Mouse (Mus musculus) embryonic facial prominence, embryonic 13.5 days (tissue): ENCODE results near the gene Sept1. TPM values are rescaled to one million over a fixed set of nuclear protein-coding genes. Genes with fewer than 3 reads are reported as not detected.

Experiments used
- ATAC-seq: fragments of 200-750 bp; cut with Nextera tagmentation; 2 replicates; pipeline ENCODE4 v1.8.0; 2017; ENCODE audit warnings: low read depth; ENCODE audit not compliant: insufficient number of reproducible peaks, insufficient read depth, low FRiP score, low TSS enrichment
- H3K27ac ChIP-seq: fragments of 300-500 bp; sonication (generic); 2 replicates; pipeline ENCODE4 v1.5.1; 2015; ENCODE audit warnings: moderate library complexity, mild to moderate bottlenecking, inconsistent platforms
- H3K27me3 ChIP-seq: fragments of 300-500 bp; sonication (generic); 2 replicates; pipeline ENCODE4 v1.6.1; 2015; ENCODE audit warnings: mild to moderate bottlenecking, inconsistent platforms
- H3K36me3 ChIP-seq: fragments of 300-500 bp; sonication (generic); 2 replicates; pipeline ENCODE4 v1.6.1; 2015; ENCODE audit warnings: mild to moderate bottlenecking, inconsistent platforms
- H3K4me1 ChIP-seq: fragments of 300-500 bp; sonication (generic); 2 replicates; pipeline ENCODE4 v1.6.1; 2015; ENCODE audit warnings: inconsistent platforms
- H3K4me2 ChIP-seq: fragments of 300-500 bp; sonication (generic); 2 replicates; pipeline ENCODE4 v1.6.1; 2015; ENCODE audit warnings: moderate library complexity, mild to moderate bottlenecking, inconsistent platforms
- H3K4me3 ChIP-seq: fragments of 300-500 bp; sonication (generic); 2 replicates; pipeline ENCODE4 v1.5.1; 2015; ENCODE audit warnings: mild to moderate bottlenecking, inconsistent platforms
- H3K9ac ChIP-seq: fragments of 300-500 bp; sonication (generic); 2 replicates; pipeline ENCODE4 v1.6.1; 2015; ENCODE audit warnings: mild to moderate bottlenecking, inconsistent platforms
- H3K9me3 ChIP-seq: fragments of 300-500 bp; sonication (generic); 2 replicates; pipeline ENCODE4 v1.6.1; 2016; ENCODE audit warnings: inconsistent platforms
- WGBS: fragments of 180-500 bp; shearing (Covaris S2); methylation state at CpG from one replicate; pipeline ENCODE4 v1.1.7; 2015; ENCODE audit warnings: mixed read lengths; 5-methylcytosine and 5-hydroxymethylcytosine counted together
- polyA plus RNA-seq: library from polyadenylated mRNA; unstranded; fragments of >200 nt; fragmentation: Nextera tagmentation; extraction: Ambion mirVana; gene quantifications from 2 replicates; pipeline ENCODE4 v1.2.1, GENCODE M21; 2015

The Sept1 gene
- polyA plus RNA-seq = 26.9 and 29.6 TPM in 2 replicates

GRCm38 (mm10) chr7:127232622-127233367 is at the start of gene Sept1, which contains the start of gene Zfp553:
Gene Sept1 (minus strand): TSS chr7:127233130.
Gene Zfp553 (plus strand): TSS chr7:127233061.
- H3K9me3 ChIP-seq = no peaks in the 10 kb centered on the region
- peak within 1 kb of the TSS; percentile 97 for H3K4me3 ChIP-seq
- H3K27me3 ChIP-seq = no peaks in the 10 kb centered on the region
- H3K4me1 ChIP-seq = peaks cover 34% of the 10 kb centered on the region
- H3K36me3 ChIP-seq = peaks cover 56% of the 10 kb centered on the region
- under 1% methylated on average over 64 of the region's 64 CpGs for WGBS
- peak within 1 kb of the TSS; percentile 99 for H3K27ac ChIP-seq
- peak within 1 kb of the TSS; percentile 79 for H3K4me2 ChIP-seq
- peak within 1 kb of the TSS; percentile 97 for H3K9ac ChIP-seq
- ATAC-seq = peak; percentile 88

GRCm38 (mm10) chr7:127282190-127282589 is 49.3 kb upstream of the Sept1 start:
- no peak overlapping the region for H3K9ac ChIP-seq
- no peak overlapping the region for H3K4me2 ChIP-seq
- ATAC-seq = no peak
- 72% methylated on average over 2 of the region's 2 CpGs for WGBS
- no peaks in the 10 kb centered on the region for H3K27me3 ChIP-seq
- no peak overlapping the region for H3K4me3 ChIP-seq
- H3K27ac ChIP-seq = no peak overlapping the region
- no peaks in the 10 kb centered on the region for H3K36me3 ChIP-seq
- no peaks in the 10 kb centered on the region for H3K4me1 ChIP-seq
- H3K9me3 ChIP-seq = peaks cover 4% of the 10 kb centered on the region; the same call in 1 of the 2 replicates

GRCm38 (mm10) chr7:127281114-127281513 is 48.2 kb upstream of the Sept1 start:
- WGBS = 71% methylated on average over 4 of the region's 4 CpGs
- H3K27me3 ChIP-seq = no peaks in the 10 kb centered on the region
- no peaks in the 10 kb centered on the region for H3K4me1 ChIP-seq
- no peaks in the 10 kb centered on the region for H3K9me3 ChIP-seq
- no peak overlapping the region for H3K4me2 ChIP-seq
- H3K27ac ChIP-seq = no peak overlapping the region
- no peak overlapping the region for H3K4me3 ChIP-seq
- H3K36me3 ChIP-seq = no peaks in the 10 kb centered on the region
- no peak for ATAC-seq
- H3K9ac ChIP-seq = no peak overlapping the region

GRCm38 (mm10) chr7:127280092-127280491 is 47.2 kb upstream of the Sept1 start:
- 71% methylated on average over 3 of the region's 3 CpGs for WGBS

GRCm38 (mm10) chr7:127278311-127278710 is 45.4 kb upstream of the Sept1 start:
- no peaks in the 10 kb centered on the region for H3K36me3 ChIP-seq
- no peak overlapping the region for H3K4me2 ChIP-seq
- no peak overlapping the region for H3K27ac ChIP-seq
- no peak overlapping the region for H3K9ac ChIP-seq
- no peaks in the 10 kb centered on the region for H3K9me3 ChIP-seq
- no peak for ATAC-seq
- H3K27me3 ChIP-seq = no peaks in the 10 kb centered on the region
- 24% methylated on average over 8 of the region's 8 CpGs for WGBS
- H3K4me1 ChIP-seq = 0 out of 2 replicates have a peak, but pooled peaks cover 3% of the 10 kb centered on the region
- no peak overlapping the region for H3K4me3 ChIP-seq

More at GRCm38 (mm10) chr7:127280092-127280491, 47.2 kb upstream of the Sept1 start:
- Histone ChIP-seq H3K27me3 (no peaks in the 10 kb centered on the region), H3K9me3 (no peaks in the 10 kb centered on the region), H3K36me3 (no peaks in the 10 kb centered on the region), H3K4me2 (no peak overlapping the region), H3K4me1 (no peaks in the 10 kb centered on the region), H3K9ac (no peak overlapping the region), H3K4me3 (no peak overlapping the region), H3K27ac (no peak overlapping the region)
- no peak for ATAC-seq

GRCm38 (mm10) chr7:127276519-127276961 is 43.6 kb upstream of the Sept1 start:
- no peaks in the 10 kb centered on the region for H3K27me3 ChIP-seq
- WGBS = 59% methylated on average over 5 of the region's 5 CpGs
- no peak overlapping the region for H3K4me3 ChIP-seq
- H3K27ac ChIP-seq = no peak overlapping the region
- peaks cover 9% of the 10 kb centered on the region for H3K36me3 ChIP-seq
- H3K9ac ChIP-seq = no peak overlapping the region
- no peak for ATAC-seq
- H3K4me2 ChIP-seq = no peak overlapping the region
- no peaks in the 10 kb centered on the region for H3K9me3 ChIP-seq
- H3K4me1 ChIP-seq = peaks cover 14% of the 10 kb centered on the region

- H3K27me3 ChIP-seq = no peaks in the 10 kb centered on the region
- WGBS = 2% methylated on average over 39 of the region's 39 CpGs
- ATAC-seq = peak; percentile 73; the same call in 1 of the 2 replicates
- H3K4me3 ChIP-seq = peak within 1 kb of the TSS; percentile 91
- peak within 1 kb of the TSS; percentile 97 for H3K9ac ChIP-seq
- H3K9me3 ChIP-seq = no peaks in the 10 kb centered on the region
- peaks cover 14% of the 10 kb centered on the region for H3K4me1 ChIP-seq
- H3K36me3 ChIP-seq = peaks cover 32% of the 10 kb centered on the region
- peak within 1 kb of the TSS; percentile 81 for H3K27ac ChIP-seq
- H3K4me2 ChIP-seq = peak within 1 kb of the TSS; percentile 75
Observed at GRCm38 (mm10) chr7:127273925-127274789, 41.2 kb upstream of the Sept1 start, which contains the start of gene Sephs2. Gene Sephs2 (minus strand): TSS chr7:127274055.

- H3K9me3 ChIP-seq = peaks cover 3% of the 10 kb centered on the region; the same call in 1 of the 2 replicates
- H3K4me2 ChIP-seq = peak overlapping the region; percentile 75
- peaks cover 40% of the 10 kb centered on the region for H3K36me3 ChIP-seq
- 17% methylated on average over 50 of the region's 50 CpGs for WGBS
- H3K4me1 ChIP-seq = peaks cover 14% of the 10 kb centered on the region
- H3K4me3 ChIP-seq = peak overlapping the region; percentile 91
- peak overlapping the region; percentile 97 for H3K9ac ChIP-seq
- H3K27me3 ChIP-seq = no peaks in the 10 kb centered on the region
- peak; percentile 56 for ATAC-seq
- H3K27ac ChIP-seq = peak overlapping the region; percentile 81
Observed at GRCm38 (mm10) chr7:127273118-127273923, 40.4 kb upstream of the Sept1 start.

GRCm38 (mm10) chr7:127272566-127272965 is 39.6 kb upstream of the Sept1 start:
- no peak for ATAC-seq
- H3K4me3 ChIP-seq = peak overlapping the region; percentile 91
- WGBS = 96% methylated on average over 15 of the region's 15 CpGs
- H3K27ac ChIP-seq = no peak overlapping the region
- no peaks in the 10 kb centered on the region for H3K27me3 ChIP-seq
- peaks cover 14% of the 10 kb centered on the region for H3K4me1 ChIP-seq
- 0 out of 2 replicates have a peak overlapping the region, but pooled peaks have one; percentile 6 for H3K9ac ChIP-seq
- H3K4me2 ChIP-seq = peak overlapping the region; percentile 75
- peaks cover 3% of the 10 kb centered on the region; the same call in 1 of the 2 replicates for H3K9me3 ChIP-seq
- peaks cover 40% of the 10 kb centered on the region for H3K36me3 ChIP-seq

- Histone ChIP-seq H3K9me3 (peaks cover 3% of the 10 kb centered on the region; the same call in 1 of the 2 replicates), H3K27me3 (no peaks in the 10 kb centered on the region), H3K4me3 (no peak overlapping the region), H3K36me3 (peaks cover 40% of the 10 kb centered on the region), H3K27ac (no peak overlapping the region), H3K4me1 (peaks cover 14% of the 10 kb centered on the region), H3K9ac (no peak overlapping the region), H3K4me2 (no peak overlapping the region)
- no peak for ATAC-seq
- WGBS = 94% methylated on average over 4 of the region's 4 CpGs
Observed at GRCm38 (mm10) chr7:127271093-127271492, 38.2 kb upstream of the Sept1 start.
